13 mouse cellular contexts compared by ENCODE assay signal in genomic region chr15:8131761-8132160, GRCm38 (mm10).
"Had no signal": no experiment of that assay in that cellular context is flagged by ENCODE, and none has a peak within 500 bp of the region (broad histone marks: within the 10 kb centered on the region; RNA-seq: fewer than 3 reads in every experiment).

No protein-coding gene starts in this region.

- H3K4me3 ChIP-seq: limb, embryonic 12.5 days; midbrain, embryonic 10.5 days; myocyte; neural tube, embryonic 15.5 days had no signal

- DNase-seq: kidney, adult 18-20 months; kidney, postnatal 10 days; layer of hippocampus, postnatal 36 days; lung, postnatal 36 days; midbrain, embryonic 14.5 days; right cerebral cortex, adult 18-20 months; right cerebral cortex, postnatal 25 days; thymus, postnatal 4 days had no signal

- H3K27ac ChIP-seq: limb, embryonic 12.5 days; midbrain, embryonic 10.5 days; neural tube, embryonic 15.5 days; stomach, postnatal 0 days had no signal
